ENCODE assay signal across 8 mouse cellular contexts in genomic region chr2:61138998-61139631, GRCm38 (mm10).
DNase-seq lines count a peak whose midpoint lies in the region; ATAC-seq and TF ChIP-seq lines count a peak whose summit lies in the region.

No protein-coding gene starts in this region.

- peak; percentile 15 to 35 for DNase-seq in right cerebral cortex, adult 2 months (ENCODE audit: low spot score in 2 of 2)
- DNase-seq in right cerebral cortex, postnatal 4 days = no peak
- peak; percentile 87 for DNase-seq in heart, postnatal 0 days (ENCODE audit: low spot score)
- DNase-seq in left cerebral cortex, adult 18-20 months (ENCODE audit: low spot score in 2 of 2) = peak; percentile 2 to 9
- peak; percentile 61 to 64 for DNase-seq in lung, postnatal 4 days
- peak; percentile 77 for DNase-seq in urinary bladder, postnatal 14 days (ENCODE audit: low spot score)
- no peak for DNase-seq in spleen, postnatal 14 days (ENCODE audit: low spot score in 2 of 2)

- no peaks in the 10 kb centered on the region for H3K9me3 ChIP-seq in heart, postnatal 0 days (replicated peaks; ENCODE audit: control insufficient read depth, low read length)

- peak; percentile 12; the same call in 1 of the 2 replicates for TF ChIP-seq POLR2A in embryonic fibroblast, embryonic 13.5 days (IDR thresholded peaks at IDR 0.05; ENCODE audit: low read depth, low read length)

- WGBS in heart, postnatal 0 days = 27% methylated on average over 19 of the region's 19 CpGs

- H3K4me1 ChIP-seq in embryonic fibroblast, embryonic 13.5 days (ENCODE audit: control insufficient read depth, insufficient read depth, low read length) = peaks cover 9% of the 10 kb centered on the region
- 0 out of 2 replicates have a peak, but pooled peaks cover 20% of the 10 kb centered on the region for H3K4me1 ChIP-seq in heart, postnatal 0 days (ENCODE audit: control insufficient read depth, insufficient read depth)

- TF ChIP-seq CTCF in embryonic fibroblast, embryonic 13.5 days (IDR thresholded peaks at IDR 0.05; ENCODE audit: borderline replicate concordance, insufficient read depth, low read length) = no peak
- no peak for TF ChIP-seq CTCF in heart, postnatal 0 days (IDR thresholded peaks at IDR 0.05; ENCODE audit: low read depth)

- H3K27ac ChIP-seq in embryonic fibroblast, embryonic 13.5 days (ENCODE audit: insufficient read depth, low read length) = peak overlapping the region; percentile 94
- peak overlapping the region; percentile 71 for H3K27ac ChIP-seq in heart, postnatal 0 days (ENCODE audit: low read depth)

- H3K4me2 ChIP-seq in heart, postnatal 0 days (ENCODE audit: low read depth, low read length) = peak overlapping the region; percentile 40

- H3K27me3 ChIP-seq in heart, postnatal 0 days (ENCODE audit: control insufficient read depth, insufficient read depth, low read length) = no peaks in the 10 kb centered on the region

- H3K4me3 ChIP-seq in embryonic fibroblast, embryonic 13.5 days (ENCODE audit: insufficient read depth, low read length) = peak overlapping the region; percentile 12; the same call in 1 of the 2 replicates
- 0 out of 2 replicates have a peak overlapping the region, but pooled peaks have one; percentile 4 for H3K4me3 ChIP-seq in heart, postnatal 0 days (ENCODE audit: low read depth, low read length)

- no peak for TF ChIP-seq EP300 in heart, postnatal 0 days (IDR thresholded peaks at IDR 0.05; ENCODE audit: low read depth)

- peak; percentile 85 for ATAC-seq in heart, postnatal 0 days (ENCODE audit: insufficient read depth, low read depth)

- no peaks in the 10 kb centered on the region for H3K36me3 ChIP-seq in heart, postnatal 0 days (replicated peaks; ENCODE audit: control insufficient read depth, insufficient read depth, low read length)

- H3K9ac ChIP-seq in heart, postnatal 0 days (replicated peaks; ENCODE audit: low read depth, low read length) = no peak overlapping the region

Comparison
In these comparisons a context has a peak if more than half of its experiments do, and no peak if none do; other contexts are left out.
1. DNase-seq: peak in right cerebral cortex, adult 2 months (2 of 2), heart, postnatal 0 days (single experiment), left cerebral cortex, adult 18-20 months (2 of 2), lung, postnatal 4 days (2 of 2) and urinary bladder, postnatal 14 days (single experiment); none in right cerebral cortex, postnatal 4 days (single experiment) and spleen, postnatal 14 days (0 of 2).